Mouse (Mus musculus): ENCODE results near the gene Fam219b. TPM values are rescaled to one million over a fixed set of nuclear protein-coding genes. Genes with fewer than 3 reads are reported as not detected.

Fam219b gene
- polyA plus RNA-seq (2012; fragmentation: generic; extraction: Trizol): 14.4 TPM

DNA sequence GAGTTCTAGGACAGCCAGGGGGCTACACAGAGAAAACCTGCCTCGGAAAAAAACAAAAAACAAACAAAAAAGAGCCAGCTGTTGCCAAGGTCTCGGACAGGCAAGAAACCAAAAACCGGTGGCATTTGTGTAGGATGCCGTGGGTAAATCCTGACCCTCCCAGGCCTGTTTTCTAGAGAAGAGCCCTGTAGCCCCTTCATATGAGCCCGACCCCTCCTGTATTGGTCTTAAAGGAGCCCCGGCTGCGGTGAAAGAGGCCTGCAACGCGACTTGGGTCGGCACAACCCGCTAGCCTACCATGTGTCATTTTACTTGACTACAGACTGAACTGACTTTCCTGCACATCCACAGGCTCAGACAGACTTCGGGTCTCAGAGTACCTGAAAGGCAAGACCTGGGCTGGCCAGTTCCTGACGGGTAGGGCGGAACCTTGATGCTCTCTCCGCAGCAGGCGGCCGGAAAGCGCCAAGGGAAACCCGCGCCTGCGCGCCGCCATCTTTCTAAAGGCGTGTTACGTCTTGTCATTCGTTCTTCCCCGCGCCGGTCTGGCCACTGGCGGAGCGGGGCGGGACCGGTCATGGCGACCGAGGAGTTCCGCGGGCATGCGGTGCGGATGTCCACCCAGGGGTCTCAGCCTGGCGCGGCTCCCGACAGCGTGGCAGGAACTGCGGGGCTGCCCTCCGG is at the start of gene Fam219b:
TSS of gene Fam219b (plus strand) at position 485 of the 684 bp plus-strand sequence.
- peaks cover 12% of the 10 kb centered on the region for H3K36me3 ChIP-seq (ENCODE audit: control insufficient read depth, insufficient read depth)
- peak within 1 kb of the TSS; percentile 90 for H3K4me3 ChIP-seq
- peak within 1 kb of the TSS; percentile 88 for H3K4me2 ChIP-seq (ENCODE audit: low read depth)
- peaks cover 8% of the 10 kb centered on the region for H3K79me2 ChIP-seq (ENCODE audit: control insufficient read depth, insufficient read depth)
- peak within 1 kb of the TSS; percentile 69 for H3ac ChIP-seq (ENCODE audit: control insufficient read depth, insufficient read length)
- TF ChIP-seq REST (IDR thresholded peaks at IDR 0.05; ENCODE audit: insufficient read depth, insufficient read length) (no peak), TCF3 (IDR thresholded peaks at IDR 0.05; ENCODE audit: insufficient read length, low read depth) (no peak), MYOG (IDR thresholded peaks at IDR 0.05; ENCODE audit: control insufficient read depth in 1 of 3, insufficient read depth in 1 of 3, insufficient read length in 2 of 3, low read depth in 2 of 3) (no peak), SRF (IDR thresholded peaks at IDR 0.05; ENCODE audit: control insufficient read depth, insufficient read length, low read depth) (peak; percentile 64), CEBPB (IDR thresholded peaks at IDR 0.05; ENCODE audit: insufficient read depth, poor library complexity, severe bottlenecking) (no peak), POLR2AphosphoS2 (IDR thresholded peaks at IDR 0.05; ENCODE audit: insufficient read length, low read depth) (peak; percentile 86), MYOD1 (IDR thresholded peaks at IDR 0.05; ENCODE audit: control insufficient read depth in 1 of 3, insufficient read length in 2 of 3, low read depth in 2 of 3) (no peak), POLR2A (IDR thresholded peaks at IDR 0.05; ENCODE audit: insufficient read length, low read depth) (peak; percentile 84), E2F4 (IDR thresholded peaks at IDR 0.05; ENCODE audit: insufficient read depth) (peak; percentile 58), MAX (IDR thresholded peaks at IDR 0.05; ENCODE audit: low read depth) (no peak), TCF12 (IDR thresholded peaks at IDR 0.05; ENCODE audit: insufficient read depth, poor library complexity, severe bottlenecking) (no peak), USF1 (IDR thresholded peaks at IDR 0.05; ENCODE audit: low read depth) (no peak)
- H3K27me3 ChIP-seq (ENCODE audit: control insufficient read depth, insufficient read depth, insufficient read length): no peaks in the 10 kb centered on the region

DNA sequence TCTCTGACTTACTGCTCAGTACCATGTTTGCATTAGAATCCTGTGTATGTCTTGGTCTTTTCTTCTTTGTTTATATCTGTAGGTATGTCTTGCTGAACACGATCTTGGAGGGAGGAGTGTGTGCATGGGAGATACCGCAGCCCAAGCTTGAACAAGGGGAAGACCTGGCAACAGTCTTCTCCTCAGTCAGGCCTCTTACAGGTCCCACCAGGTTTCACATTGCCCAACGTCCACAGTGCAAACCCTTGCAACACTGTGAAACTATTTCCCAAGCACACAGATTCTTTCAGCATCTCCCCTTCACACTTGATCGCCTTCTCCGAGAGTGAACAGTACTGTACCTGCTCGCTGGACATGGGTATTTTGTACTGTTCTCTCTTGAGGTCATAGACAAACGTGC is 49.5 kb upstream of the Fam219b start:
- Histone ChIP-seq H3K4me2 (ENCODE audit: low read depth) (no peak overlapping the region), H3K4me3 (no peak overlapping the region), H3ac (ENCODE audit: control insufficient read depth, insufficient read length) (no peak overlapping the region), H3K27me3 (ENCODE audit: control insufficient read depth, insufficient read depth, insufficient read length) (peaks cover 31% of the 10 kb centered on the region), H3K36me3 (ENCODE audit: control insufficient read depth, insufficient read depth) (no peaks in the 10 kb centered on the region), H3K79me2 (ENCODE audit: control insufficient read depth, insufficient read depth) (no peaks in the 10 kb centered on the region)
- TF ChIP-seq POLR2AphosphoS2 (IDR thresholded peaks at IDR 0.05; ENCODE audit: insufficient read length, low read depth) (no peak), MYOG (IDR thresholded peaks at IDR 0.05; ENCODE audit: control insufficient read depth in 1 of 3, insufficient read depth in 1 of 3, insufficient read length in 2 of 3, low read depth in 2 of 3) (no peak), MYOD1 (IDR thresholded peaks at IDR 0.05; ENCODE audit: control insufficient read depth in 1 of 3, insufficient read length in 2 of 3, low read depth in 2 of 3) (no peak), CEBPB (IDR thresholded peaks at IDR 0.05; ENCODE audit: insufficient read depth, poor library complexity, severe bottlenecking) (no peak)

- Histone ChIP-seq H3K79me2 (ENCODE audit: control insufficient read depth, insufficient read depth) (no peaks in the 10 kb centered on the region), H3ac (ENCODE audit: control insufficient read depth, insufficient read length) (no peak overlapping the region), H3K4me2 (ENCODE audit: low read depth) (no peak overlapping the region), H3K4me3 (no peak overlapping the region), H3K36me3 (ENCODE audit: control insufficient read depth, insufficient read depth) (no peaks in the 10 kb centered on the region), H3K27me3 (ENCODE audit: control insufficient read depth, insufficient read depth, insufficient read length) (no peaks in the 10 kb centered on the region)
- no peak for TF ChIP-seq POLR2A (IDR thresholded peaks at IDR 0.05; ENCODE audit: insufficient read length, low read depth)
These were observed 43.8 kb upstream of the Fam219b start for GRCm38 (mm10) chr9:57493532-57493931.

GRCm38 (mm10) chr9:57494970-57495369 is 42.4 kb upstream of the Fam219b start:
- Histone ChIP-seq H3ac (ENCODE audit: control insufficient read depth, insufficient read length) (no peak overlapping the region), H3K4me3 (no peak overlapping the region), H3K79me2 (ENCODE audit: control insufficient read depth, insufficient read depth) (no peaks in the 10 kb centered on the region), H3K4me2 (ENCODE audit: low read depth) (no peak overlapping the region), H3K27me3 (ENCODE audit: control insufficient read depth, insufficient read depth, insufficient read length) (no peaks in the 10 kb centered on the region), H3K36me3 (ENCODE audit: control insufficient read depth, insufficient read depth) (no peaks in the 10 kb centered on the region)
- no peak for TF ChIP-seq TCF12 (IDR thresholded peaks at IDR 0.05; ENCODE audit: insufficient read depth, poor library complexity, severe bottlenecking)

DNA sequence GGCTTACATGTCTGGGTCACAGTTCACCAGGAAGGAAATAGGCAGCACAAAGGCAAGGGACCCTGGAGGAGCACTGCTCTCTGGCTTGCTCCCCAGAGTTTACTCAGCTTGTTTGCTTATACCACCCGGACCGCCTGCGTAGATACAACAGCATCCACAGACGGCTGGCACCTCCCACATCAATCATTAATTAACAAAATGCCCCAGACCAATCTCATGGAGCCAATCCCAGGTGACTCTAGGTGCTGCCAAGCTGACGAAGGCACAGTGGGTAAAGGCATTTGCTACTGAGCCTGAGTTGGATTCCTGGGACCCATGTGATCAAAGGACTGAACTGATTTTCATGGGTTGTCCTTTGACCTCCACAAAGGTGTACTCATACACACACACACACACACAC is 40.1 kb upstream of the Fam219b start:
- Histone ChIP-seq H3K79me2 (ENCODE audit: control insufficient read depth, insufficient read depth) (no peaks in the 10 kb centered on the region), H3K4me3 (no peak overlapping the region), H3K27me3 (ENCODE audit: control insufficient read depth, insufficient read depth, insufficient read length) (peaks cover 8% of the 10 kb centered on the region), H3ac (ENCODE audit: control insufficient read depth, insufficient read length) (no peak overlapping the region), H3K4me2 (ENCODE audit: low read depth) (no peak overlapping the region), H3K36me3 (ENCODE audit: control insufficient read depth, insufficient read depth) (no peaks in the 10 kb centered on the region)
- TF ChIP-seq USF1 (IDR thresholded peaks at IDR 0.05; ENCODE audit: low read depth) (no peak), CEBPB (IDR thresholded peaks at IDR 0.05; ENCODE audit: insufficient read depth, poor library complexity, severe bottlenecking) (no peak), TCF12 (IDR thresholded peaks at IDR 0.05; ENCODE audit: insufficient read depth, poor library complexity, severe bottlenecking) (no peak), E2F4 (IDR thresholded peaks at IDR 0.05; ENCODE audit: insufficient read depth) (no peak), REST (IDR thresholded peaks at IDR 0.05; ENCODE audit: insufficient read depth, insufficient read length) (no peak), SRF (IDR thresholded peaks at IDR 0.05; ENCODE audit: control insufficient read depth, insufficient read length, low read depth) (no peak), MYOD1 (IDR thresholded peaks at IDR 0.05; ENCODE audit: control insufficient read depth in 1 of 3, insufficient read length in 2 of 3, low read depth in 2 of 3) (no peak), MAX (IDR thresholded peaks at IDR 0.05; ENCODE audit: low read depth) (no peak)
